Mouse (Mus musculus) MEL (cell line): ENCODE data around the gene Amh. TPM values are rescaled to one million over a fixed set of nuclear protein-coding genes. Genes with fewer than 3 reads are reported as not detected.

Experiments used
- DNase-seq: peaks from one replicate; pipeline ENCODE4 v3.0.0; 2011; ENCODE audit warnings: low read depth, low spot score
- H3K27ac ChIP-seq: 2 replicates; pipeline ENCODE4 v1.5.1; 2012; ENCODE audit warnings: low read depth, mild to moderate bottlenecking, control low read depth, low read length, moderate library complexity; ENCODE audit not compliant: control insufficient read depth
- H3K27me3 ChIP-seq, 2 experiments: fragments of 150-350 bp in 1 of 2; sonication (generic) in 1 of 2; 2 replicates each; pipeline ENCODE4 v1.6.1; 2012; ENCODE audit warnings: low read length in 2 of 2, mild to moderate bottlenecking in 2 of 2, improper control_type of control experiment in 1 of 2, moderate library complexity in 1 of 2; ENCODE audit not compliant: insufficient read depth in 2 of 2, control insufficient read depth in 1 of 2
- H3K36me3 ChIP-seq, 2 experiments: 2 replicates each; pipeline ENCODE4 v1.6.1; 2012 to 2014; ENCODE audit warnings: low read length in 2 of 2, improper control_type of control experiment in 1 of 2, inconsistent platforms in 1 of 2, mild to moderate bottlenecking in 1 of 2; ENCODE audit not compliant: insufficient read depth in 2 of 2, control insufficient read depth in 1 of 2
- H3K4me1 ChIP-seq, 2 experiments: fragments of 150-350 bp in 1 of 2; sonication (generic) in 1 of 2; 2 replicates each; pipeline ENCODE4 v1.6.1; 2012; ENCODE audit warnings: low read length in 2 of 2, improper control_type of control experiment in 1 of 2, mild to moderate bottlenecking in 1 of 2; ENCODE audit not compliant: insufficient read depth in 2 of 2, control insufficient read depth in 1 of 2
- H3K4me3 ChIP-seq, 2 experiments: fragments of 150-350 bp in 1 of 2; sonication (generic) in 1 of 2; 2 replicates each; pipeline ENCODE4 v1.5.1; 2012; ENCODE audit warnings: low read depth in 2 of 2, low read length in 2 of 2, mild to moderate bottlenecking in 2 of 2, moderate library complexity in 2 of 2, control low read depth in 1 of 2, improper control_type of control experiment in 1 of 2; ENCODE audit not compliant: control insufficient read depth in 1 of 2, insufficient read depth in 1 of 2
- H3K79me2 ChIP-seq: 2 replicates; pipeline ENCODE4 v1.6.1; 2012; ENCODE audit warnings: mild to moderate bottlenecking, low read length, moderate library complexity; ENCODE audit not compliant: control insufficient read depth, poor library complexity, insufficient read depth
- H3K9ac ChIP-seq: 2 replicates; pipeline ENCODE4 v1.6.1; 2012; ENCODE audit warnings: low read depth, mild to moderate bottlenecking, control low read depth, low read length, moderate library complexity; ENCODE audit not compliant: control insufficient read depth, poor library complexity, severe bottlenecking
- H3K9me3 ChIP-seq: fragments of 150-350 bp; sonication (generic); replicated peaks from 2 replicates; pipeline ENCODE4 v1.6.1; 2012; ENCODE audit warnings: mild to moderate bottlenecking, low read length, improper control_type of control experiment, moderate library complexity; ENCODE audit not compliant: insufficient read depth
- BHLHE40 ChIP-seq: IDR thresholded peaks from 2 replicates; pipeline ENCODE4 v1.6.1; 2012; ENCODE audit warnings: low read depth, mild to moderate bottlenecking, inconsistent platforms, low read length, improper control_type of control experiment, borderline replicate concordance
- CHD2 ChIP-seq: IDR thresholded peaks from 2 replicates; pipeline ENCODE4 v1.6.1; 2011; ENCODE audit warnings: low read length, improper control_type of control experiment
- E2F4 ChIP-seq: IDR thresholded peaks from 2 replicates; pipeline ENCODE4 v1.6.1; 2011; ENCODE audit warnings: low read depth, low read length, improper control_type of control experiment, borderline replicate concordance
- GATA1 ChIP-seq: IDR thresholded peaks from 2 replicates; pipeline ENCODE4 v1.6.1; 2011; ENCODE audit warnings: low read depth, low read length, improper control_type of control experiment
- HCFC1 ChIP-seq: IDR thresholded peaks from 2 replicates; pipeline ENCODE4 v1.6.1; 2012; ENCODE audit warnings: low read depth, mild to moderate bottlenecking, inconsistent platforms, low read length, improper control_type of control experiment, moderate library complexity
- JUND ChIP-seq: IDR thresholded peaks from 2 replicates; pipeline ENCODE4 v1.6.1; 2011; ENCODE audit warnings: low read depth, mild to moderate bottlenecking, improper control_type of control experiment, low read length
- KAT2A ChIP-seq: conservative IDR thresholded peaks from 2 replicates; pipeline ENCODE4 v1.6.1; 2012; ENCODE audit warnings: low read depth, low read length, improper control_type of control experiment, inconsistent platforms
- MAFK ChIP-seq: IDR thresholded peaks from 2 replicates; pipeline ENCODE4 v1.6.1; 2011; ENCODE audit warnings: low read depth, mild to moderate bottlenecking, low read length, improper control_type of control experiment, borderline replicate concordance
- MEF2A ChIP-seq: IDR thresholded peaks from 2 replicates; pipeline ENCODE4 v1.6.1; 2014; ENCODE audit warnings: low read depth, mild to moderate bottlenecking, inconsistent platforms, low read length, improper control_type of control experiment; ENCODE audit not compliant: poor library complexity, insufficient replicate concordance, severe bottlenecking; ENCODE audit errors: extremely low read depth
- MXI1 ChIP-seq: IDR thresholded peaks from 2 replicates; pipeline ENCODE4 v1.6.1; 2011; ENCODE audit warnings: mild to moderate bottlenecking, low read depth, low read length, improper control_type of control experiment
- NELFE ChIP-seq: IDR thresholded peaks from 2 replicates; pipeline ENCODE4 v1.6.1; 2011; ENCODE audit warnings: low read depth, low read length, improper control_type of control experiment
- POLR2A ChIP-seq, 2 experiments: IDR thresholded peaks; 2 replicates each; pipeline ENCODE4 v1.6.1; 2011 to 2012; ENCODE audit warnings: low read length in 2 of 2, mild to moderate bottlenecking in 2 of 2, control low read depth in 1 of 2, improper control_type of control experiment in 1 of 2, low read depth in 1 of 2, moderate library complexity in 1 of 2; ENCODE audit not compliant: control insufficient read depth in 1 of 2, insufficient read depth in 1 of 2, poor library complexity in 1 of 2
- POLR2AphosphoS2 ChIP-seq: IDR thresholded peaks from 2 replicates; pipeline ENCODE4 v1.6.1; 2011; ENCODE audit warnings: low read length, improper control_type of control experiment
- POLR2AphosphoS5 ChIP-seq: IDR thresholded peaks from 2 replicates; pipeline ENCODE4 v1.6.1; 2012; ENCODE audit warnings: low read depth, borderline replicate concordance, mild to moderate bottlenecking, inconsistent platforms, low read length, moderate library complexity, mixed read lengths
- SIN3A ChIP-seq: IDR thresholded peaks from 2 replicates; pipeline ENCODE4 v1.6.1; 2012; ENCODE audit warnings: low read length, improper control_type of control experiment, inconsistent platforms
- TAL1 ChIP-seq: IDR thresholded peaks from 2 replicates; pipeline ENCODE4 v1.6.1; 2012; ENCODE audit warnings: mild to moderate bottlenecking, inconsistent platforms, low read length, moderate library complexity, mixed read lengths
- TBP ChIP-seq: IDR thresholded peaks from 2 replicates; pipeline ENCODE4 v1.8.0; 2011; ENCODE audit warnings: low read depth, low read length, improper control_type of control experiment
- TCF12 ChIP-seq: IDR thresholded peaks from 2 replicates; pipeline ENCODE4 v1.6.1; 2014; ENCODE audit warnings: low read depth, mild to moderate bottlenecking, inconsistent platforms, low read length, improper control_type of control experiment, moderate library complexity
- UBTF ChIP-seq: IDR thresholded peaks from 2 replicates; pipeline ENCODE4 v1.6.1; 2012; ENCODE audit warnings: low read depth, mild to moderate bottlenecking, inconsistent platforms, low read length, improper control_type of control experiment, moderate library complexity, borderline replicate concordance; ENCODE audit not compliant: insufficient read depth
- USF1 ChIP-seq: IDR thresholded peaks from 2 replicates; pipeline ENCODE4 v1.6.1; 2014; ENCODE audit warnings: low read depth, mild to moderate bottlenecking, inconsistent platforms, low read length, improper control_type of control experiment, moderate library complexity
- ZC3H11A ChIP-seq: IDR thresholded peaks from 2 replicates; pipeline ENCODE4 v1.6.1; 2012; ENCODE audit warnings: low read depth, mild to moderate bottlenecking, inconsistent platforms, low read length, improper control_type of control experiment
- ZNF384 ChIP-seq: IDR thresholded peaks from 2 replicates; pipeline ENCODE4 v1.6.1; 2012; ENCODE audit warnings: low read depth, mild to moderate bottlenecking, inconsistent platforms, low read length, improper control_type of control experiment
- polyA plus RNA-seq, 2 experiments: library from polyadenylated mRNA; stranded (reverse) in 1 of 2; unstranded in 1 of 2; fragments of >175 nt in 1 of 2; fragments of >200 nt in 1 of 2; gene quantifications; 2 replicates each; pipeline versions ENCODE4 v1.2.1 to v1.2.4; 2012; ENCODE audit warnings: low replicate concordance in 2 of 2, low read depth in 1 of 2; ENCODE audit not compliant: insufficient read length in 2 of 2, insufficient read depth in 1 of 2, missing spikeins in 1 of 2
- total RNA-seq: library from RNA; depleted of rRNA; stranded (reverse); fragments of 300-350 nt; gene quantifications from 2 replicates; pipeline ENCODE4 v1.2.3, GENCODE M21; 2012

Amh gene
- total and polyA plus RNA-seq, 3 experiments = 0.42 to 1.1 TPM; not detected in 1

DNA sequence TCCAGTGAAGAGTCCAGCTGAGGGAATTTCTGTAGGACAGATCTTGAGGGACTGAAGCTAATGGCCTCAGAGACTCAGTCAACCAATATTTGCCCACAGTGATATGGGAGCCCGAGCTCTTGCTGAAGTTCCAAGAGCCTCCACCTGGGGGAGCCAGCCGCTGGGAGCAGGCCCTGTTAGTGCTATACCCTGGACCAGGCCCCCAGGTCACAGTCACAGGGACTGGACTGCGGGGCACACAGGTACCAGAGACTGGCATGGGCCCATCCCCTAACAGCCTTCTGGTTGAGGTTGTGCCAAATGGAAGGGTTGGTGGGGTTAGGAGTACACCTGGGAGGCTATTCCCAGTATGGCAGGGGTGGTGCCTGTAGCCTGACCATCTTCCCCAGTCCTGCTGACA lies 882 bp downstream of the Amh start (continued):
- TF ChIP-seq SIN3A (peak; percentile 48), USF1 (no peak), HCFC1 (peak; percentile 11; the same call in 1 of the 2 replicates), ZC3H11A (peak; percentile 58), E2F4 (no peak)

DNA sequence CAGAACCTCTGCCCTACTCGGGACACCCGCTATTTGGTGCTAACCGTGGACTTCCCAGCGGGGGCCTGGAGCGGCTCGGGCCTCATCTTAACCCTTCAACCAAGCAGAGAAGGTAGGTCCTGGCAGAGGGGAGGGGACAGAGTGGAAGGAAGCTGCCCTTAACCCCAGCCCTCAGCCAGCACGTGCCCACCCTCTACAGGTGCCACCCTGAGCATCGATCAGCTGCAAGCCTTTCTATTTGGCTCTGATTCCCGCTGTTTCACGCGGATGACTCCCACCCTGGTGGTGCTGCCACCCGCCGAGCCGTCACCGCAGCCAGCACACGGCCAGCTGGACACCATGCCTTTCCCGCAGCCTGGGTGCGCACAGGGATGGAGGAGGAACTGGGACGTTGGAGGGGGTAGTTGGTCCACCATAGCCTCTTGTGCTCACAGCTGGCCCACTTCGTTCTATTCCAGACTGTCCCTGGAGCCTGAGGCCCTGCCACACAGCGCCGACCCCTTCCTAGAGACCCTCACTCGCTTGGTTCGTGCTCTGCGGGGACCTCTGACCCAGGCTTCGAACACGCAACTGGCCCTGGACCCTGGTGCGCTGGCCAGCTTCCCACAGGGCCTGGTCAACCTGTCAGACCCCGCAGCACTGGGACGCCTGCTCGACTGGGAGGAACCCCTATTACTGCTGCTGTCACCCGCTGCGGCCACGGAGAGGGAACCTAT lies 1.5 kb downstream of the Amh start:
- 0 out of 4 replicates have a peak, but pooled peaks cover 0 to 5% of the 10 kb centered on the region in 2 experiments for H3K4me1 ChIP-seq
- H3K36me3 ChIP-seq = no peaks in the 10 kb centered on the region
- peak overlapping the region; percentile 11; the same call in 1 of the 2 replicates for H3K27ac ChIP-seq
- peak overlapping the region; percentile 78 for H3K9ac ChIP-seq
- no peaks in the 10 kb centered on the region for H3K27me3 ChIP-seq
- DNase-seq = no peak
- H3K4me3 ChIP-seq = peak overlapping the region; percentile 28 to 55; a peak in 3 of 4 replicates
- H3K9me3 ChIP-seq = no peaks in the 10 kb centered on the region
- TF ChIP-seq MEF2A = no peak
- TF ChIP-seq KAT2A = no peak
- no peak for TF ChIP-seq GATA1
- no peak for TF ChIP-seq MXI1
- TF ChIP-seq ZNF384 = no peak
- TF ChIP-seq NELFE = no peak
- TF ChIP-seq MAFK = no peak
- no peak for TF ChIP-seq SIN3A
- TF ChIP-seq CHD2 = no peak
- TF ChIP-seq TBP = no peak
- no peak for TF ChIP-seq TAL1
- TF ChIP-seq POLR2AphosphoS2 = no peak
- no peak for TF ChIP-seq JUND
- TF ChIP-seq TCF12 = no peak
- TF ChIP-seq POLR2AphosphoS5 = no peak
- no peak for TF ChIP-seq POLR2A (IDR thresholded peaks at IDR 0.05; ENCODE audit: control insufficient read depth in 1 of 2, insufficient read depth in 1 of 2, low read depth in 1 of 2, low read length in 2 of 2, poor library complexity in 1 of 2)
- TF ChIP-seq BHLHE40 = no peak
- no peak for TF ChIP-seq UBTF
- peaks cover 1% of the 10 kb centered on the region; the same call in 1 of the 2 replicates for H3K79me2 ChIP-seq
